Mouse (Mus musculus) liver, embryonic 15.5 days (tissue): ENCODE measurements around the gene 1700113H08Rik. TPM values are rescaled to one million over a fixed set of nuclear protein-coding genes. Genes with fewer than 3 reads are reported as not detected.

Experiments
- ATAC-seq: fragments of 200-750 bp; cut with Nextera tagmentation; 2 replicates; pipeline ENCODE4 v1.8.0; 2017; ENCODE audit warnings: moderate number of reproducible peaks, mild to moderate bottlenecking, moderate library complexity; ENCODE audit not compliant: insufficient read depth
- H3K27ac ChIP-seq: fragments of 300-500 bp; sonication (generic); replicated peaks from 2 replicates; pipeline ENCODE4 v1.5.1; 2015; ENCODE audit warnings: mild to moderate bottlenecking, inconsistent platforms
- H3K27me3 ChIP-seq: fragments of 300-500 bp; sonication (generic); 2 replicates; pipeline ENCODE4 v1.6.1; 2015; ENCODE audit warnings: mild to moderate bottlenecking, inconsistent platforms
- H3K36me3 ChIP-seq: fragments of 300-500 bp; sonication (generic); replicated peaks from 2 replicates; pipeline ENCODE4 v1.6.1; 2015; ENCODE audit warnings: moderate library complexity, mild to moderate bottlenecking, inconsistent platforms
- H3K4me1 ChIP-seq: fragments of 300-500 bp; sonication (generic); replicated peaks from 2 replicates; pipeline ENCODE4 v1.6.1; 2015; ENCODE audit warnings: inconsistent platforms
- H3K4me2 ChIP-seq: fragments of 300-500 bp; sonication (generic); 2 replicates; pipeline ENCODE4 v1.6.1; 2015; ENCODE audit warnings: moderate library complexity, mild to moderate bottlenecking, inconsistent platforms
- H3K4me3 ChIP-seq: fragments of 300-500 bp; sonication (generic); replicated peaks from 2 replicates; pipeline ENCODE4 v1.5.1; 2015; ENCODE audit warnings: mild to moderate bottlenecking, inconsistent platforms
- H3K9ac ChIP-seq: fragments of 300-500 bp; sonication (generic); 2 replicates; pipeline ENCODE4 v1.6.1; 2015; ENCODE audit warnings: moderate library complexity, mild to moderate bottlenecking, inconsistent platforms
- H3K9me3 ChIP-seq: fragments of 300-500 bp; sonication (generic); replicated peaks from 2 replicates; pipeline ENCODE4 v1.6.1; 2016; ENCODE audit warnings: inconsistent platforms
- WGBS: fragments of 180-500 bp; shearing (Covaris S2); methylation state at CpG from one replicate; pipeline ENCODE4 v1.1.7; 2015; ENCODE audit warnings: mixed read lengths; ENCODE audit not compliant: insufficient replicate concordance; 5-methylcytosine and 5-hydroxymethylcytosine counted together
- polyA plus RNA-seq: library from polyadenylated mRNA; unstranded; fragments of >200 nt; fragmentation: Nextera tagmentation; extraction: Ambion mirVana; gene quantifications from 2 replicates; pipeline ENCODE4 v1.2.1, GENCODE M21; 2015

Gene 1700113H08Rik
- polyA plus RNA-seq, 1 experiment from 2014 or later: not detected

- Histone ChIP-seq H3K9me3 (no peaks in the 10 kb centered on the region), H3K36me3 (no peaks in the 10 kb centered on the region), H3K4me2 (no peak overlapping the region), H3K4me3 (no peak overlapping the region), H3K27me3 (no peaks in the 10 kb centered on the region), H3K27ac (no peak overlapping the region), H3K9ac (no peak overlapping the region), H3K4me1 (no peaks in the 10 kb centered on the region)
- 54% methylated on average over 9 of the region's 9 CpGs for WGBS
- ATAC-seq: no peak
Observed at GRCm38 (mm10) chr10:87107565-87108297, 49.9 kb downstream of the 1700113H08Rik start.

DNA sequence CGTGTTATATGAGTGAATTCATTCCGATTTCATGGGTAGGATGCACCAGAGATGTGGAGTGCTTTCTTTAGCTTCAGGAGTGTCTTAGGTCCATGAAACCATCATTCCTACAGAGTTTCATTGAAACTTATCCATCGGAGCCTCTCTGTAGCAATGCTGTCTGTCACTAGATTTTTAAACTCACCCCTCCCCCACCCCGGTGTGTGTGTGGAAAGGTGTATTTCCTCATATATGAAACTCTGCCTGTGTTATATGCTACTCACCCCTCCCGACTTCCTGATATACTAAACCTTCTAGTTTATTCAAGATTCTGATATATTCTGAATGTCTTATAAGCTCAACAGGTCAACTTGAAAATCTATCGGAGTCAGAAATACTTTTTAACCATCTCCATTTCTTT is 50.5 kb downstream of the 1700113H08Rik start:
- Histone ChIP-seq H3K36me3 (no peaks in the 10 kb centered on the region), H3K4me1 (no peaks in the 10 kb centered on the region), H3K9ac (no peak overlapping the region), H3K4me2 (no peak overlapping the region), H3K27ac (no peak overlapping the region), H3K9me3 (no peaks in the 10 kb centered on the region), H3K4me3 (no peak overlapping the region), H3K27me3 (no peaks in the 10 kb centered on the region)
- ATAC-seq: no peak
- 69% methylated on average over 6 of the region's 6 CpGs for WGBS

- Histone ChIP-seq H3K4me1 (no peaks in the 10 kb centered on the region), H3K27ac (no peak overlapping the region), H3K4me2 (no peak overlapping the region), H3K36me3 (no peaks in the 10 kb centered on the region), H3K9me3 (no peaks in the 10 kb centered on the region), H3K27me3 (no peaks in the 10 kb centered on the region), H3K4me3 (no peak overlapping the region), H3K9ac (no peak overlapping the region)
- no peak for ATAC-seq
- 64% methylated on average over 10 of the region's 10 CpGs for WGBS
Observed at GRCm38 (mm10) chr10:87109038-87109771, 51.4 kb downstream of the 1700113H08Rik start.

GRCm38 (mm10) chr10:87110909-87111308 is 53.1 kb downstream of the 1700113H08Rik start:
- Histone ChIP-seq H3K9me3 (no peaks in the 10 kb centered on the region), H3K9ac (no peak overlapping the region), H3K27ac (no peak overlapping the region), H3K4me3 (no peak overlapping the region), H3K36me3 (no peaks in the 10 kb centered on the region), H3K4me1 (no peaks in the 10 kb centered on the region), H3K4me2 (no peak overlapping the region), H3K27me3 (no peaks in the 10 kb centered on the region)
- ATAC-seq: no peak
- WGBS: 57% methylated on average over 3 of the region's 3 CpGs

DNA sequence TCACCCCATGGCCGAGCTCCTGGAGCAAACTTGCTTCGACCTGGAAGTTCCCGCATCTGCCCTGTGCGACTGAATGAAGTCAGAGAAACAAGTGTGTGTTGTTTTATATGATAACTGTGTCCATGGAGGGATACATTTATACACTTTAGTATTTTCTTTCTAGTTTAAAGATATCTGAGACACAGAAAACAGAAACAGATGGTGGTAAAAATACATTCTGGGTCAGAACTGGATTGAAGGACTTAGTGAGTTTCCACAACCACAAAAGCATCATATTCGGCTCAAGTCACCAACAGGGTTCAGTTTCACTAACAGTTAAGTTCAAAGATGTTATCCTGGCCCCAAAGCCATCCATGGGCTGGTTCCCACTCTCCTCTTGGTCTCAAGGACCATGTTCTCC is 67.2 kb downstream of the 1700113H08Rik start:
- Histone ChIP-seq H3K4me1 (no peaks in the 10 kb centered on the region), H3K4me3 (no peak overlapping the region), H3K27me3 (no peaks in the 10 kb centered on the region), H3K9ac (no peak overlapping the region), H3K9me3 (no peaks in the 10 kb centered on the region), H3K4me2 (no peak overlapping the region), H3K36me3 (no peaks in the 10 kb centered on the region), H3K27ac (no peak overlapping the region)
- ATAC-seq: no peak
- 70% methylated on average over 5 of the region's 5 CpGs for WGBS

DNA sequence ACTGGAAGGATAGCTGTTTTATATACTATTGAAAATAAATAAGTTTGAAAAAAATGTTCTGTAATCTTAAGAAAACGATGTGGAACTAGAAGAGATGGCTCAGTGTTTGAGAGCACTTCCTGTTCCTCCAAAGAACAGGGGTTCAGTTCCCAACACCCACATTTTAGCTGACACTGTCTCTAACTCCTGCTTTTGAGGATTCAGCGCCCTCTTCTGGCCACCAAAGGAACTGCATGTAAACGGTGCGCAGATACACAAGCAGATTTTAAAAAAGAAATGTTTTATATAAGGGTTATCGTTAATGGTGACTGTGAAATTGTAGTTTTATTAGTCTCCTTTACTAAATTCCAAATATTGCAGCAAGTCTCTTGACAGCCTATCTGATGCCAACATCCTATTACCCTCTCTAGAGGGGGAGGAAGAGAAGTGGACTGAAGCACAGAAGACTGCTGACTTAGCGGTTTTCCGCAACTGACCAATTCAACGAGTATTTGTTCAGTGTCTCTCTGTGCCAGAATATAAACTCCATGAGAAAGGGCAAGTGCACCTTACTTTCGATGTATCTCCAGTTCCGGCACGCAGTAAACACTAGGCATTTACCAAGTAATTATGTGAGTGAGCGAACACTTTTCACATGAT is 68.5 kb downstream of the 1700113H08Rik start:
- Histone ChIP-seq H3K4me1 (no peaks in the 10 kb centered on the region), H3K36me3 (no peaks in the 10 kb centered on the region), H3K4me2 (no peak overlapping the region), H3K4me3 (no peak overlapping the region), H3K9me3 (no peaks in the 10 kb centered on the region), H3K27me3 (no peaks in the 10 kb centered on the region), H3K27ac (no peak overlapping the region), H3K9ac (no peak overlapping the region)
- 68% methylated on average over 12 of the region's 12 CpGs for WGBS
- no peak for ATAC-seq

GRCm38 (mm10) chr10:87151050-87151449 is 93.2 kb downstream of the 1700113H08Rik start:
- H3K27ac ChIP-seq: no peak overlapping the region
- H3K9ac ChIP-seq: no peak overlapping the region
- H3K4me3 ChIP-seq: no peak overlapping the region
- H3K4me2 ChIP-seq: no peak overlapping the region
- H3K36me3 ChIP-seq: no peaks in the 10 kb centered on the region
- ATAC-seq: no peak
- H3K9me3 ChIP-seq: no peaks in the 10 kb centered on the region
- H3K4me1 ChIP-seq: no peaks in the 10 kb centered on the region
- 72% methylated on average over 6 of the region's 6 CpGs for WGBS
- no peaks in the 10 kb centered on the region for H3K27me3 ChIP-seq

- 69% methylated on average over 14 of the region's 14 CpGs for WGBS
- no peak overlapping the region for H3K4me2 ChIP-seq
- no peaks in the 10 kb centered on the region for H3K4me1 ChIP-seq
- H3K9ac ChIP-seq: no peak overlapping the region
- no peak for ATAC-seq
- H3K36me3 ChIP-seq: no peaks in the 10 kb centered on the region
- H3K27me3 ChIP-seq: no peaks in the 10 kb centered on the region
- H3K27ac ChIP-seq: no peak overlapping the region
- H3K9me3 ChIP-seq: no peaks in the 10 kb centered on the region
- H3K4me3 ChIP-seq: no peak overlapping the region
Observed at GRCm38 (mm10) chr10:87153731-87154505, 96.1 kb downstream of the 1700113H08Rik start.

DNA sequence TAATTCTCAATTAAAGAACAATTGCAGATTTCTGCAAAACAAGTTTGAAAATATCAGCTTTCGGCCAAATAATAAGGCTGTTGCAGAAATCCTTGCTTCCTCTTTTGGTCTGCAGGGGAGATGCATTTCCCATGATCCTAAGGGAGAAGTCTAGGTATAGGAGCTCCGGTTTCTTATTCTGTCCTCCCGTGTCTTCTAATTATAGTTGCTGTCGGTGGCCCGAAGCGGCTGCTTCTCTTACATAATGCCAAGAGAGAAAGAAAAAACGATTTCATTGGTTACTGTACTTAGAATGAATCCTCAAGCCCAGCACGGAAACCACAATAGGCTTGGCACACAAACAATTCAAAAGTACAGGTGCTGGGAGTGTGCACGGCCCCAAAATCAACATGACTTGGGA is 101.9 kb downstream of the 1700113H08Rik start:
- Histone ChIP-seq H3K4me1 (no peaks in the 10 kb centered on the region), H3K27ac (no peak overlapping the region), H3K36me3 (no peaks in the 10 kb centered on the region), H3K4me2 (no peak overlapping the region), H3K27me3 (no peaks in the 10 kb centered on the region), H3K9me3 (no peaks in the 10 kb centered on the region), H3K9ac (no peak overlapping the region), H3K4me3 (no peak overlapping the region)
- no peak for ATAC-seq
- 61% methylated on average over 9 of the region's 9 CpGs for WGBS

- H3K27ac ChIP-seq: no peak overlapping the region
- no peaks in the 10 kb centered on the region for H3K9me3 ChIP-seq
- no peak overlapping the region for H3K4me2 ChIP-seq
- H3K4me3 ChIP-seq: no peak overlapping the region
- H3K36me3 ChIP-seq: no peaks in the 10 kb centered on the region
- no peak for ATAC-seq
- H3K4me1 ChIP-seq: no peaks in the 10 kb centered on the region
- 60% methylated on average over 7 of the region's 7 CpGs for WGBS
- no peaks in the 10 kb centered on the region for H3K27me3 ChIP-seq
- H3K9ac ChIP-seq: no peak overlapping the region
Observed at GRCm38 (mm10) chr10:87196123-87196756, 138.4 kb downstream of the 1700113H08Rik start.
